In the genomic region with DNA sequence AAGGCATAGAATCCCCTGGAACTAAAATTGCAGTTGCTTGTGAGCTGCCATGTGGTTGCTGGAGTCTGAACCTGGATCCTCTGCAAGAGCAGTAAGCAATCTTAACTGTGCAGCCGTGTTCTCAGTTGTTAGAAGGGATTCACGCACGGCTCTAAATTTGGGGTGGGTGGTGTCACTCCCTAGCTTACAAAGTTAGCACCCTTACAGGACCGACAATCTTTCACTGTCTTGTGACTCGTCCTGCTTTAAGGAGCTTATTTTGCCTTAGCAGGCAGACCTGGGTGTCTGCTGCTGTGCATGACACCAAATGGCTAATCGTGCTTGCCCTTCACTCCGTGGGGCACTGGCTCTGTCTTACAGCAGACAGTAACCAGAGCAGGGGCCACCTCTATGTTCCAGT, we compare ENCODE assay signal across 11 mouse cellular contexts.
"Had no signal": no experiment of that assay in that cellular context is flagged by ENCODE, and none has a peak within 500 bp of the region (broad histone marks: within the 10 kb centered on the region; RNA-seq: fewer than 3 reads in every experiment).

No protein-coding gene starts in this region.

- DNase-seq: kidney, adult 18-20 months; kidney, postnatal 10 days; kidney, postnatal 4 days; lung, adult 2 months; lung, postnatal 36 days; thymus, postnatal 36 days had no signal

- H3K27ac ChIP-seq: intestine, embryonic 15.5 days; limb, embryonic 10.5 days; liver, embryonic 15.5 days; midbrain, embryonic 13.5 days; stomach, embryonic 15.5 days had no signal

- H3K4me3 ChIP-seq: intestine, embryonic 15.5 days; limb, embryonic 10.5 days; liver, embryonic 15.5 days; midbrain, embryonic 13.5 days; stomach, embryonic 15.5 days had no signal
